Mouse (Mus musculus) cerebellum, adult 8-10 months (tissue): Measurements from ENCODE around the gene Igsf23.
"Not testable (repeated sequence)": the region's sequence is repeated elsewhere in the genome, so short reads cannot be mapped to it uniquely, and the experiment has no call there.

ENCODE experiments used
- DNase-seq: peaks from one replicate; pipeline ENCODE4 v3.0.0; 2022

The Igsf23 gene

GRCm38 (mm10) chr7:19950589-19950988, at the start of gene Igsf23:
TSS of gene Igsf23 (minus strand) at chr7:19950756.
- no peak for DNase-seq

GRCm38 (mm10) chr7:19996721-19997120, 46.2 kb upstream of the Igsf23 start:
- not testable (repeated sequence) for DNase-seq

GRCm38 (mm10) chr7:19991165-19991564, 40.6 kb upstream of the Igsf23 start, which contains the start of gene Nlrp9b:
TSS of gene Nlrp9b (plus strand) at chr7:19991465.
- DNase-seq: not testable (repeated sequence)

- no peak for DNase-seq
These were observed 21.0 kb upstream of the Igsf23 start for GRCm38 (mm10) chr7:19971516-19971915.

GRCm38 (mm10) chr7:19970196-19970595, 19.6 kb upstream of the Igsf23 start:
- DNase-seq: no peak

GRCm38 (mm10) chr7:19969541-19970090, 19.1 kb upstream of the Igsf23 start:
- DNase-seq: no peak

GRCm38 (mm10) chr7:19969106-19969505, 18.6 kb upstream of the Igsf23 start:
- no peak for DNase-seq

DNA sequence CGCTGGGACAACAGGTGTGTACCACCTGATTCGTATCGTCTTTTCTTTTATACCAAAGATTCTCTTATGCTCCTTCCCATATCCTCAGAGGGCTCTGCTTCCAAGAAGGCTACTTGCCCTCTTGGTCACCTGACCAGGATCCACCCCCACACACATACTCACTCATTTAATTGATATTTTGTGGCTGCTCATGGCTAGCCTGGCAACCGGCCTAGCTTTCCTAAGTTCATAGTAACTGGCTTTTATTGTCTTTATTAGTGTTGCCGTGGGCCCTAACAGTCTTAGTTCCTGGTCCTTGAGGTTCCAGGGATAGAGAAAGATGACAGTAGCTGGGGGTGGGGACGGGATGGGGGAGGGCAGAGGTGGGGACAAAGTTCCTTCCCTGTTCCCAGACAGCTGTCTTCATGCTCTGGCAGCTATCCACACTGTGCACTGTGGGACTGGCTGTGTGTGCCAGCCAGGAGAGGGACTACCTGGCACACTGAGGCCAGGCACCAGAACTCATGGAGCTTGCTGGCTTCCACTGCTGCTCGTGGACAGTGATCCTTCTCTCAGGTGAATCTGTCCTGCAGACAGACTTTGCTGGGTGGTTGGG, 14.5 kb upstream of the Igsf23 start, which contains the start of gene Ceacam20:
Ceacam20 (plus strand) TSS at position 428 of the 595 bp plus-strand sequence.
- no peak for DNase-seq

- DNase-seq: no peak
These were observed 11.9 kb upstream of the Igsf23 start for GRCm38 (mm10) chr7:19962423-19962822.

GRCm38 (mm10) chr7:19956341-19956781, 5.8 kb upstream of the Igsf23 start:
- peak; percentile 79 for DNase-seq

- DNase-seq: no peak
These were observed 5.3 kb upstream of the Igsf23 start for GRCm38 (mm10) chr7:19955861-19956260.

DNA sequence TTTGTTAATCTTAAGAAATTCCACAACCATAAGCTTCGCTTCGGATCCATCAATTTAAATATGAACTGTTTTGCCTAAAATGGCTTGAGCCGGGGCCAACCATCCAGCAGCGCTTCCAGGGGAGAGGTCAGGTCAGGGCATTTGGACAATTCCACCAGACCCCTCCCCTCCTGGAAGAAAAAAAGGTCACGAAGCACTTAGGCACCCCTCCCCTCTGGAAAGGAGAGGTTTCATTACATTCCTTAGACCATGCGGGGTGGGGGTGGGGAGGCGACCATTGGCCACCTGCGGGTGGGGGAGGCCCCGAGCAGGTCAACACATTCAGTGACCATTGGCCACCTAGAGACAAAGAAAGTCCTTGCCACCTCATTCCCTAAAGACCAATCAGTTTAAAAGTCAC, 2.5 kb upstream of the Igsf23 start:
- no peak for DNase-seq

GRCm38 (mm10) chr7:19952320-19952986, 1.9 kb upstream of the Igsf23 start:
- no peak for DNase-seq

DNA sequence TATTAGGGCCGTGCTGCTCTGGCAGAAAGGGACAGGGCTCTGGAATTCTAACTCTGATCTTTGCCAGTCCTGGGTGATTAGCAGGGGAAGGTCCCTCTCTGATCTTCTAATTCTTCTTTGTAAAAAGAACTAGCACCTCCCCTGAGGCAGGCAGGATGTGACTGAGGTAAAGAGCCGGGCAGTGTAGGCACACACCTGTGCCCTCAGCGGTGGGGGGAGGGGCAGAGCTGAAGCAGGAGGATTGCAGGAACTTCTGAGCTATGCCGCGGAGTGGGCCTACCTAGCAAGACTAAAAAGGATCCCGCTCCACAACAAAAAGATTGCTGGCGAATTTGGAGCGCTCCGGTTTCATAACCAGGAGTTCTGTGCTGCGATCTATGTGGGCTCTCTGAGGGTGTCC, 560 bp downstream of the Igsf23 start:
- DNase-seq: no peak

GRCm38 (mm10) chr7:19948956-19949355, 1.6 kb downstream of the Igsf23 start:
- no peak for DNase-seq

GRCm38 (mm10) chr7:19945821-19946515, 4.6 kb downstream of the Igsf23 start:
- DNase-seq: no peak

DNA sequence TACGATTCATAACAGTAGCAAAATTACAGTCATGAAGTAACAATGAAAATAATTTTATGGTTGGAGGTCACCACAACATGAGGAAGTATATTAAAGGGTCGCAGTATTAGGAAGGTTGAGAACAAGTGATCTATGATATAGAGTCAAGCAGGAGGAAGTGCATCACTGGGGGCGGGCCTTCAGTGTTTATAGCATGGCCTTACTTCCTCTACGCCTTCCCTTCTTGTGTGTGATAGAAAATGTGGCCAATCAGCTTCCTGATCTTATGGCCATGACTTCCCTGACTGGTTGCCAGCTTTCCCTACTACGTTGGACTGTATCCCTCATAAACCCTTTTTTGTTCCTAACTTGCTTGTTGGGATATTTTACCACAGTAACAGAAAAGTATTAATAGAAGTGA, 5.4 kb downstream of the Igsf23 start:
- no peak for DNase-seq

DNA sequence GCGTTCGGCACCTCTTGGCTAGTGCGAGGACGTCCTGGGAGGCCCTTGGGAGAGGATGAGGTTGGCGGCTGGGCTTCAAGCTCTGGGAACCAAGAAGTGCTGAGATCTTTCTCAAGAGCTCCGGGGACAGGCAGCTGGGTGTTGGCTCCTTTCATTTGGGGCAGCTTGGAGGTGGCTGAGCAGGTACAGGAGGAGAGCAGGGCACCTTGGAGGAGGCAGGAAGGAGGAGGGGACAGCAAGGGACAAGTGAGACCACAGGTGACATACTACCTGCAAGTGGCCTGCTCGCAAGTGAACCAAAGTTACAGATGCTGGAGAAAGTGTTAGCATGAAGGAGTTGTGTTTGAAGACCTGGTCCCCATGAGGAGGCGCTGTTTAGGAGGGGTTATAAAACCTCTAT, 5.8 kb downstream of the Igsf23 start:
- DNase-seq: no peak

DNA sequence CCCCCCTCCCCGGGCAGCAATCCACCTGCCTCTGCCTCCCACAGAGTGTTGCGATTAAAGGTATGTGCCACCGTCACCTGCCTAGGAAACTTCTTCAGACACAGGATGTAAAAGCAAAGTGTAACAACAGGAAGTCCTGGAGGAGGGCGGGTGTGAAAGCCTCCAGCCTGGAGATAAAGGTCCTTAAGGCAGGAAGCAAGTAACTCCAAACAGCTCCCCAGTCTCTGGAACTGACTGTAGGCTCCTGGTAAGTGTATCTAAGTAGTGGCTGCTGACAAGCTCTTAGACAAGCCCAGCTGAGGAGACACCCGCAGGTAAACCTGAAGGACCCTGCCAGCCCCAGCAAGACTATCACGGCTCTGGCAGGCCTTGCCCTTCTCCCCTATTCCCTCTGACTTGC, 10.3 kb downstream of the Igsf23 start:
- DNase-seq: no peak

GRCm38 (mm10) chr7:19939555-19940235, 10.9 kb downstream of the Igsf23 start:
- DNase-seq: no peak

- no peak for DNase-seq
These were observed 13.2 kb downstream of the Igsf23 start for GRCm38 (mm10) chr7:19937229-19937821.

- DNase-seq: no peak
These were observed 14.6 kb downstream of the Igsf23 start for GRCm38 (mm10) chr7:19935961-19936360.
